Mouse (Mus musculus) hindbrain, embryonic 16.5 days (tissue): ENCODE results near the gene Gimd1. TPM values are rescaled to one million over a fixed set of nuclear protein-coding genes. Genes with fewer than 3 reads are reported as not detected.

Experiments
- ATAC-seq: fragments of 200-750 bp; cut with Nextera tagmentation; 2 replicates; pipeline ENCODE4 v1.8.0; 2017; ENCODE audit warnings: moderate TSS enrichment, moderate library complexity
- H3K27ac ChIP-seq: fragments of 300-500 bp; sonication (generic); 2 replicates; pipeline ENCODE4 v1.5.1; 2014; ENCODE audit warnings: low read depth, mild to moderate bottlenecking, control low read depth, low read length, moderate library complexity
- H3K27me3 ChIP-seq: fragments of 300-500 bp; sonication (generic); replicated peaks from 2 replicates; pipeline ENCODE4 v1.6.1; 2014; ENCODE audit warnings: low read length; ENCODE audit not compliant: control insufficient read depth, insufficient read depth
- H3K36me3 ChIP-seq: fragments of 300-500 bp; sonication (generic); 2 replicates; pipeline ENCODE4 v1.6.1; 2014; ENCODE audit warnings: mild to moderate bottlenecking, low read length, moderate library complexity, mixed read lengths; ENCODE audit not compliant: control insufficient read depth, insufficient read depth
- H3K4me1 ChIP-seq: fragments of 300-500 bp; sonication (generic); 2 replicates; pipeline ENCODE4 v1.6.1; 2014; ENCODE audit warnings: low read depth, low read length; ENCODE audit not compliant: control insufficient read depth, insufficient read depth
- H3K4me2 ChIP-seq: fragments of 300-500 bp; sonication (generic); 2 replicates; pipeline ENCODE4 v1.6.1; 2014; ENCODE audit warnings: mild to moderate bottlenecking, low read length, control low read depth, moderate library complexity
- H3K4me3 ChIP-seq: fragments of 300-500 bp; sonication (generic); 2 replicates; pipeline ENCODE4 v1.5.1; 2014; ENCODE audit warnings: mild to moderate bottlenecking, low read length, control low read depth, moderate library complexity
- H3K9ac ChIP-seq: fragments of 300-500 bp; sonication (generic); 2 replicates; pipeline ENCODE4 v1.6.1; 2014; ENCODE audit warnings: low read depth, mild to moderate bottlenecking, control low read depth, low read length, moderate library complexity
- H3K9me3 ChIP-seq: fragments of 300-500 bp; sonication (generic); 2 replicates; pipeline ENCODE4 v1.6.1; 2014; ENCODE audit warnings: mild to moderate bottlenecking, low read length, moderate library complexity; ENCODE audit not compliant: control insufficient read depth
- WGBS: fragments of 180-500 bp; shearing (Covaris S2); extraction: QIAGEN DNeasy Blood & Tissue Kit; methylation state at CpG from one replicate; pipeline ENCODE4 v1.1.7; 2014; 5-methylcytosine and 5-hydroxymethylcytosine counted together
- polyA plus RNA-seq: library from polyadenylated mRNA; unstranded; fragments of >200 nt; fragmentation: Nextera tagmentation; extraction: Ambion mirVana; gene quantifications from 2 replicates; pipeline ENCODE4 v1.2.1, GENCODE M21; 2015

Gimd1 gene
- polyA plus RNA-seq, 1 experiment from 2014 or later = not detected

GRCm38 (mm10) chr3:132637080-132637479 lies 7.5 kb downstream of the Gimd1 start:
- 90% methylated on average over 3 of the region's 3 CpGs for WGBS
- Histone ChIP-seq H3K4me2 (no peak overlapping the region), H3K4me1 (no peaks in the 10 kb centered on the region), H3K9me3 (no peaks in the 10 kb centered on the region), H3K4me3 (no peak overlapping the region), H3K9ac (no peak overlapping the region), H3K27ac (no peak overlapping the region), H3K27me3 (no peaks in the 10 kb centered on the region), H3K36me3 (no peaks in the 10 kb centered on the region)
- ATAC-seq = no peak

- Histone ChIP-seq H3K9me3 (no peaks in the 10 kb centered on the region), H3K4me3 (no peak overlapping the region), H3K9ac (no peak overlapping the region), H3K4me2 (no peak overlapping the region), H3K27ac (no peak overlapping the region), H3K4me1 (no peaks in the 10 kb centered on the region), H3K36me3 (no peaks in the 10 kb centered on the region), H3K27me3 (no peaks in the 10 kb centered on the region)
- WGBS = 83% methylated on average over 4 of the region's 4 CpGs
- no peak for ATAC-seq
Observed at GRCm38 (mm10) chr3:132644071-132644470, 14.5 kb downstream of the Gimd1 start.

GRCm38 (mm10) chr3:132646814-132647213 lies 17.2 kb downstream of the Gimd1 start:
- no peak overlapping the region for H3K27ac ChIP-seq
- no peak for ATAC-seq
- no peaks in the 10 kb centered on the region for H3K4me1 ChIP-seq
- H3K36me3 ChIP-seq = no peaks in the 10 kb centered on the region
- H3K9me3 ChIP-seq = no peaks in the 10 kb centered on the region
- H3K4me3 ChIP-seq = no peak overlapping the region
- WGBS = 50% methylated on average over 1 of the region's 1 CpGs
- H3K27me3 ChIP-seq = no peaks in the 10 kb centered on the region
- H3K9ac ChIP-seq = no peak overlapping the region
- H3K4me2 ChIP-seq = no peak overlapping the region

GRCm38 (mm10) chr3:132649368-132649767 lies 19.7 kb downstream of the Gimd1 start:
- H3K9me3 ChIP-seq = no peaks in the 10 kb centered on the region
- H3K4me2 ChIP-seq = no peak overlapping the region
- H3K27ac ChIP-seq = no peak overlapping the region
- WGBS = 87% methylated on average over 7 of the region's 7 CpGs
- H3K4me3 ChIP-seq = no peak overlapping the region
- no peaks in the 10 kb centered on the region for H3K27me3 ChIP-seq
- no peak for ATAC-seq
- H3K4me1 ChIP-seq = no peaks in the 10 kb centered on the region
- no peaks in the 10 kb centered on the region for H3K36me3 ChIP-seq
- no peak overlapping the region for H3K9ac ChIP-seq

GRCm38 (mm10) chr3:132650191-132650590 lies 20.6 kb downstream of the Gimd1 start:
- no peak overlapping the region for H3K9ac ChIP-seq
- no peaks in the 10 kb centered on the region for H3K27me3 ChIP-seq
- WGBS = 77% methylated on average over 5 of the region's 5 CpGs
- no peak overlapping the region for H3K4me2 ChIP-seq
- no peak overlapping the region for H3K27ac ChIP-seq
- no peaks in the 10 kb centered on the region for H3K4me1 ChIP-seq
- ATAC-seq = no peak
- H3K36me3 ChIP-seq = no peaks in the 10 kb centered on the region
- no peaks in the 10 kb centered on the region for H3K9me3 ChIP-seq
- no peak overlapping the region for H3K4me3 ChIP-seq

- no peak for ATAC-seq
- Histone ChIP-seq H3K4me1 (no peaks in the 10 kb centered on the region), H3K27ac (no peak overlapping the region), H3K4me3 (no peak overlapping the region), H3K9ac (no peak overlapping the region), H3K27me3 (no peaks in the 10 kb centered on the region), H3K9me3 (no peaks in the 10 kb centered on the region), H3K36me3 (no peaks in the 10 kb centered on the region), H3K4me2 (no peak overlapping the region)
- WGBS = 79% methylated on average over 3 of the region's 3 CpGs
Observed at GRCm38 (mm10) chr3:132651776-132652175, 22.2 kb downstream of the Gimd1 start.

GRCm38 (mm10) chr3:132653959-132654358 lies 24.3 kb downstream of the Gimd1 start:
- Histone ChIP-seq H3K4me3 (no peak overlapping the region), H3K27me3 (no peaks in the 10 kb centered on the region), H3K4me1 (no peaks in the 10 kb centered on the region), H3K4me2 (no peak overlapping the region), H3K9me3 (no peaks in the 10 kb centered on the region), H3K27ac (no peak overlapping the region), H3K36me3 (no peaks in the 10 kb centered on the region), H3K9ac (no peak overlapping the region)
- 88% methylated on average over 7 of the region's 7 CpGs for WGBS
- ATAC-seq = no peak

- Histone ChIP-seq H3K4me1 (no peaks in the 10 kb centered on the region), H3K36me3 (no peaks in the 10 kb centered on the region), H3K4me2 (no peak overlapping the region), H3K9me3 (no peaks in the 10 kb centered on the region), H3K4me3 (no peak overlapping the region), H3K27me3 (no peaks in the 10 kb centered on the region), H3K27ac (no peak overlapping the region), H3K9ac (no peak overlapping the region)
- ATAC-seq = no peak
- WGBS = 59% methylated on average over 2 of the region's 2 CpGs
Observed at GRCm38 (mm10) chr3:132655955-132656354, 26.3 kb downstream of the Gimd1 start.

- ATAC-seq = no peak
- Histone ChIP-seq H3K27me3 (no peaks in the 10 kb centered on the region), H3K4me3 (no peak overlapping the region), H3K9ac (no peak overlapping the region), H3K9me3 (no peaks in the 10 kb centered on the region), H3K4me1 (peaks cover 4% of the 10 kb centered on the region), H3K36me3 (peaks cover 6% of the 10 kb centered on the region), H3K27ac (no peak overlapping the region), H3K4me2 (no peak overlapping the region)
- 91% methylated on average over 2 of the region's 2 CpGs for WGBS
Observed at GRCm38 (mm10) chr3:132677494-132677893, 47.9 kb downstream of the Gimd1 start.
